Mouse (Mus musculus): ENCODE data around the gene Fibp.

Fibp gene

GRCm38 (mm10) chr19:5431911-5432464 is 28.4 kb upstream of the Fibp start:
- DNase-seq (ENCODE audit: low read depth, low spot score), result peak; percentile 32

GRCm38 (mm10) chr19:5432992-5433852 is 27.2 kb upstream of the Fibp start:
- peak; percentile 73 for DNase-seq (ENCODE audit: low read depth, low spot score)

DNA sequence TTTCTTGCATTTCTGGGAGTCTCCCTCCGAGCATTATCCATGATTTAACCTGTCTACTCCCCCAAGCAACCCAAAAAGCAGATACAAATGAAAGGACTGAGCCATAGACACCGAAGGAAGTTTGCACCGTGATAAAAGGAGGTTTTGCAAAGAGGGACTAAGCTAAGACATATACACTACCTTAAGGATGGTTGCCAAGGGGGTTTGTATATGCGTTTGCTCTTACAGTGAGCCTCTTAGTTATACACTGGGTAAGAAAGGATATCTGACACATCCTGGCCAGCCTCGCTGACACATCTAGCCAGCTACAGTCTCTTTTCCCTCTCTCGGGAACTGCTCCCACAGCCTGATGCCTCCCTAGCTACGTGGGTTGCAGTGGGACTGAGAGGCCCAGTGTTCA is 26.5 kb upstream of the Fibp start:
- DNase-seq (ENCODE audit: low read depth, low spot score), result no peak

DNA sequence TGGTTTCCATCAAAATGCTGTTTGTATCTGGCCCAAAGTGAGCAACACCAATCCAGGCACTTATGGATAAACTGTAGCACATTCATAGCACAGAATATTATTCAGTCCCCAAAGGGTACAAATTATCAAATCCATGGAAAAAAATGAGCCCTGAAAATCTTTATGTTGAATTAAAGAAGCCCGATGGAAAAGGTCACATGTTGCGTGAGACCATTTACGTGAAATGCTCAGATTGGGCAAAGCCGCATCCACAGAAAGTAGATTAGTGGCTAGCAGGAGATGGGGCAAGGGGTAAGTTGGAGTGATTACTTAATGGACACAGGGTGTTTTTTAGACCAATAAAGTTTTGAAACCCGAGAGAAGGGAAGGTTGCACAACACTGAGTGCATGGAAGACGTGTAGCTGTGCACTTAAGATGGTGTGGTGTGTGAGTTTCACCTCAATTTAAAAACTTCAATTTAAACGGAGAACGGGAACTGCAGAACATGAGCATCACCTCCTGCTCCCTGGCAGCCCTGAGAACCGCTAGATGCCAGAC is 16.0 kb upstream of the Fibp start:
- no peak for DNase-seq (ENCODE audit: low read depth, low spot score)

DNA sequence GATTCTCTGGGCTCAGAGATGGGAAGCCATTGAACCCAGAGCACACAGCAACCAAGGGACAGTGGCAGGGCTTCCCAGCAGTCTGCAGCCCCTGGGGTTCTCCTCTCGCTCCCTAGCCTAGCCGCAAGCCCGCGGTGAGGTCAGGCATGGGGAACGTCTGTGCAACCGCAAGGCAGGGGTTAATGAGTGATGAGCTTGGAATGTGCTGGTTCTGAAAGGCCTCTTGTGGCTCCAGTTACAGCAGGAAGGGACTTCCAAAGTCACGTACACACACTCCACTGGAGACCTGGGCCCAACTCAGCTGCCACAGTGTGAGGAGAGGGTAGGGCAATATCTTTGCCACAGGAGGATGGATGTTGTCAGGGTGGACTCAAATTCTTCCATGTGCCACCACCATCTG is 15.5 kb upstream of the Fibp start:
- no peak for DNase-seq (ENCODE audit: low read depth, low spot score)

DNA sequence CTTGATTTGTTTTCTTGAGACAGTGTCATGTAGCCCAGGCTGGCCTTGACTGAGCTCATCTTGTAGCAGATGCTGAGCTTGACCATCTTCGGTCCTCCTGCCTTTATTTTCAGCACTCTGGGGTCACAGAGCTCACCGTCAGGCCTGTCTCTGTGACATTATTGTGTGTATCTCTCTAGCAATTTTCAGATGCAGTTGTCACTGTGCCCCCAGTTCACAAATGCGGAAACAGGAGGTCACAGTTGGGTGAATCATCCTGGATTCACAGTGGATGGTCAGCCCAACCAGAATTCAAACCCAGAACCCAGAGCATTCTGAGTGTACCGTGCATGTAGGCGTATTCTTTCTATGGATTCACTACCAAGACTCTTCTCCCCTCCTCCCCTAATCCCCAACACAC is 14.7 kb upstream of the Fibp start:
- DNase-seq (ENCODE audit: low read depth, low spot score), result no peak

- peak; percentile 92 for DNase-seq (ENCODE audit: low read depth, low spot score)
These were observed 12.7 kb upstream of the Fibp start, which contains the start of gene Fosl1 for GRCm38 (mm10) chr19:5447515-5448353. TSS of gene Fosl1 (plus strand) at chr19:5447547.

DNA sequence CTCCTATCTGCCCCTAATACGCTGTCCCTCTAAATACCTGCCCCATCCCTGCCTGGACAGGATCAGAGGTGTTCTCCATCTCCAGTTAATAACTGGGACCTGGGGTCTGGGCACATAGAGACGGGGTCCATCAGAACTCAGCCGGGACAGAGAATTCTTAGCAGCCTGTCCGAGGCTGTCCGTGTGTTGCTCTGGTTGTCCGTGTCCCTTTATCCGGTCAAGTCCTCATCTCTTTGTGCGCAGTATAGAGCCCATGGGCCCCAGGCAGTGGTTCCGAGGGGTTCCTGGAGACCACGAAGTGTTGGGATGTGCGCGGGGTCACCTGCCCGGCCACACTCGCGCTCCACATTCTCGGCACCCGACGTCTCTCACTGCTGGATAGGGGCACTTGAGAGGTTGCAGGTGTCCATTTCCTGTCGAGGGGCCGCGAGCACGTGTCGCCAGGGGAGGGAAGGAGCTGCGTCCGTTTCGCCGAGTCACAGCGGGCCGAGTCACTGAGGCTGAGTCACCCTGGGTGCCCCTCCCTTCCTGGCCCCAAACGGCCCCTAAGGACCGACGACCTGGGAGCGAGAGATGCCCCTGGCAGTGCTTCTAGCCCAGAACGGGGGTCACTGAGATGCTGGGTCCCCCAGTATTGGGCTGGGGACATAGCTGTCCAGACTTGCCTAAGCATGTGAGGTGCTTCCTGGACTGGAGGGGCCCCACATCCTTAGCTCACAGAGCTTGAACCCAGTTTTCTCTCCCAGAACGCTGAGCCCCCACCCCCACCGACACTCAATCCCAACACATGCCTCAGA is 11.9 kb upstream of the Fibp start:
- peak; percentile 53 for DNase-seq (ENCODE audit: low read depth, low spot score)

GRCm38 (mm10) chr19:5449673-5450072 is 10.7 kb upstream of the Fibp start:
- no peak for DNase-seq (ENCODE audit: low read depth, low spot score)

- no peak for DNase-seq (ENCODE audit: low read depth, low spot score)
These were observed 8.6 kb upstream of the Fibp start for GRCm38 (mm10) chr19:5451766-5452165.

DNA sequence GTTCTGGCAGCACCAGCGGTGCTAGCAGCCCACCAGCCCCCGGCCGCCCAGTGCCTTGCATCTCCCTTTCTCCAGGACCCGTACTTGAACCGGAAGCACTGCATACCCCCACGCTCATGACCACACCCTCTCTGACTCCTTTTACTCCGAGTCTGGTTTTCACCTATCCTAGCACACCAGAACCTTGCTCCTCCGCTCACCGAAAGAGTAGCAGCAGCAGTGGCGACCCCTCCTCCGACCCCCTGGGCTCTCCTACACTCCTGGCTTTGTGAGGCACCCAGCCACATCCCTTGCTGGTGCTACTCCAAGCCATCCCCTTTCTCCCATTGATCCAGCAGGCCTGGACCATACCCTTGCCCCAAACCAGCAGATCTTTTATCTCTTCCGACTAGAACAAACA is 5.4 kb upstream of the Fibp start:
- DNase-seq (ENCODE audit: low read depth, low spot score), result no peak

GRCm38 (mm10) chr19:5455568-5455967 is 4.8 kb upstream of the Fibp start:
- DNase-seq (ENCODE audit: low read depth, low spot score), result no peak

DNA sequence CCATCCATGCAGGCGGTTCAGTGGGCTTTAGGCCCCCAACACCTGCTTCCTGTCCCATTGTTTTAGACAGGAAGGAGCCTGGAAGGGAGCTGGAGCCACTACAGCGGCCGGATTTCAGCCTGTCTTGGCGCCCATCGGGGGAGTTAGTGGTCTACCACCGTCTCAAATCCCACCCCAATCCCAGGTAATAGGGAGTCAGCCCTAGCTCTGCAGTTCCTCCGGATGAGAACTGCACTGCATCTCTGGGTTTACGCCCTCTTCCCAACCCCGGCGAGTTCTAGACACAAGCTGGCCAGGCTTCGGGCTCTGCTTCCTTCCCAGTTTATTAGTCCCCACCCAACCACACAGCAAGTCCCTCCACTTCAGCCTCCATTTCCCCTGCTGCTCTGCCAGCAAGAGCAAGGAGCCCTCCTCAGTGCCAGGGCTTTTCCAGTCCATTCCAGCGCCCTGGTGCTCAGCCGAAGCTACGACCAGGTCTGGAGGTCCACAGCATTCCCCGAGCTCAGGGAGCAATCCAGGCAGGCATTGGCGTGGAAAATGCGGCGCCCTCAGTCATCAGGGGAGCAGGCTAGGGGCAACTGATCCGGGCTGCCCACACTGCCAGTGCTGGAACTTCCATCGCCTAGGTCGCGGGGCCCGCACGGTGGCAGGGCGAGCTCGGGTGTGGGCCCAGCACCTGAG is 4.0 kb upstream of the Fibp start:
- no peak for DNase-seq (ENCODE audit: low read depth, low spot score)

- peak; percentile 94 for DNase-seq (ENCODE audit: low read depth, low spot score)
These were observed 3.3 kb upstream of the Fibp start for GRCm38 (mm10) chr19:5456922-5457745.

DNA sequence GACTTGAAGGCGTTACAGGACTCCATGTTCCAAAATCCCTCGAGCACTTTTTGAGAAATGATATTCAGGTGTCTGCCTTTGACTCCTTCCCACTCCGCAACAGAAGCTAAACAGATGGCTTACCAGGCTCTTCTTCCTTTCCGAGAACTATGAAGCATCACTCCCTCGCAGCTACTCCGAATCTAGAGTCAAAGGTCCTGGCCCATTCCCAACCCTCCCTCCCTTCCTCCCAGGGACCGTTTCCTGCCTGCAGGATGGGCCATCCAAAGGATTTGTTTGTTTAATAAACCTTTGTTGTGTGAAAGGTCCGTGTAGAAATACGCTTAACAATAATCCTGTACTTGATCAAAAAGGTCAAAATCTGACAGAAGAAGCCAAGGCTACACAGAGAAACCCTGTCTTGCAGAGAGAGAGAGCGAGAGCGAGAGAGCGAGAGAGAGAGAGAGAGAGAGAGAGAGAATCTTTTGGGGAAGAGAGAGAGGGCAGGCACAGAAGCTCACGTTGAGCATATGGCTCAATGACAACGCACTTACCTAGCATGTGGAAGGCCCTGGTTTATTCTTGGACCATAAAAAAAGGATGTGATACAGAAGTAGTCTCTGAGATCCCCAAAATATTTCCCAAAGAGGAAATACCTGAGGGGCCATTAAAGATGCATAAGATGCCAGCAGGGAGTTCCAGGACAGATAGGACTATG is 2.5 kb upstream of the Fibp start, which contains the start of gene Ccdc85b:
Ccdc85b (minus strand) TSS at position 149 of the 697 bp plus-strand sequence.
- no peak for DNase-seq (ENCODE audit: low read depth, low spot score)

DNA sequence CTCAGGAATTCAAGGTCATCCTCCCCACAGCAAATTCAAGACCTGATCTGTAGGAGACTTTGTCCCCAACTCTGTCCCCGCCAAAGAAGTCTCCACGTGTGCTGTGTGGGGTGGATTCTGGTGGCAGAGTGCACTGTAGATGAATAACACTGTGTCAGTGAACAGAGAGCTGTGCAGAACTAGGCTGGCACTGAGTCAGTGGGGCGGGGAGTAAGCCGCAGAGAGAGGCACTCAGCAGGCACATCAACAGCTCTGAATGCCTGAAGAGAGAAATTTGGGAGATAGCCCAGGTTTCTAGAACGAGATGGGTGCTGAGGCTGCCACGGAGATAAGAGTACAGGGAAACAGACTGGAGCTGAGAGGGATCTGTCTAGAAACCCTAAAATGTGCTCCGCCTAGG is 1.4 kb upstream of the Fibp start:
- no peak for DNase-seq (ENCODE audit: low read depth, low spot score)

DNA sequence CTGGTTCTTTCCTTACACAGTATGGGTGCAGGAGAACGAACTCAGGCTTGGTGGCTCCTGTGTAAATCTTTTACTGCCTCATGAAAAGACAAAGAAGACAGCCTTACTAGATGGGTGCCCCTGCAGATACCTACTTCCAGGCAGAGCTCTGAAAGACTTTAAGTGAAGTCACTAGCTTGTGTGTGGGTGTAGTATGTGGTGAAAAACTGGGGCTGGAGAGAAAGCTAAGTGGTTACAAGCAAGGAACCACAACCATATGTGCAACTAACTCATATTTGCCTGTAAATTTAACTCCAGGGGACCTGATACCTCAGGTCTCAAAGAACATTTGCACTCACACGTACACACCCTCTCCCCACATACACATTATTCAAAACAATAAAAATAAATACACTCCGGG is 519 bp upstream of the Fibp start:
- DNase-seq (ENCODE audit: low read depth, low spot score), result peak; percentile 45

- no peak for DNase-seq (ENCODE audit: low read depth, low spot score)
These were observed 996 bp downstream of the Fibp start for GRCm38 (mm10) chr19:5461411-5461810.

DNA sequence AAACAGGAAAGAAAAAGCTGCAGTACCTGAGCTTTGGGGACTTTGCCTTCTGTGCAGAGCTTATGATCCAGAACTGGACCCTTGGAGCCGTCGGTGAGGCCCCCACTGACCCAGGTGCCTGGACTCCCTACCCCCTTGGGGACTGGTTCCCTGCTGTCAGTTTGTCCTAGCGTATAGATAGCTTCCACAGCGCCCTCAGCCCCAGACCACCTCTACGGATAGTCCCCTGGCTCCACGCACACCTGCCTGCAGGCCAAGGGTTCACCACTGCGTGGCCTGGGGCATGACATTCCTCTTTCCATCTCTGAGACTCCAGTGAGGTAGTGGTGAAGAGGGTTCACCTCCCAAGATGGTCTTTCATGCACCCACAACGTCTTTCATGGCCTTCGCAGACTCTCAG is 2.8 kb downstream of the Fibp start:
- no peak for DNase-seq (ENCODE audit: low read depth, low spot score)
